Mouse (Mus musculus) cerebellum, adult 2 months (tissue): ENCODE results near the gene Marf1.

Experiments
- CTCF ChIP-seq: fragments of 200-500 bp; IDR thresholded peaks from 2 replicates; pipeline ENCODE4 v1.5.1; 2011; ENCODE audit warnings: low read depth, mild to moderate bottlenecking, control low read depth, low read length, moderate library complexity, borderline replicate concordance; ENCODE audit not compliant: insufficient read depth
- POLR2A ChIP-seq: fragments of 200-500 bp; IDR thresholded peaks from 2 replicates; pipeline ENCODE4 v1.6.1; 2011; ENCODE audit warnings: low read length, control low read depth, borderline replicate concordance; ENCODE audit not compliant: insufficient read depth

GRCm38 (mm10) chr16:14088249-14088648, 74.9 kb downstream of the Marf1 start:
- no peak for TF ChIP-seq POLR2A
- no peak for TF ChIP-seq CTCF
